Mouse (Mus musculus) stomach, adult 2 months (tissue): ENCODE data around the gene Zfp839. TPM values are rescaled to one million over a fixed set of nuclear protein-coding genes. Genes with fewer than 3 reads are reported as not detected.

ENCODE experiments used
- polyA plus RNA-seq: library from polyadenylated mRNA; depleted of rRNA; stranded (reverse); fragments of >200 nt; gene quantifications from 2 replicates; pipeline ENCODE4 v1.2.3, GENCODE M21; 2012; rRNA removed

Gene Zfp839
- 1.7 and 2.2 TPM in 2 replicates for polyA plus RNA-seq

GRCm38 (mm10) chr12:110850010-110850928, at the start of gene Zfp839:
Zfp839 (plus strand) TSS chr12:110850253.

GRCm38 (mm10) chr12:110840348-110841198, 9.5 kb upstream of the Zfp839 start, which contains the start of gene Mok:
Mok (minus strand) TSS chr12:110840939.

GRCm38 (mm10) chr12:110889036-110890020, 39.3 kb downstream of the Zfp839 start, which contains the start of the genes Cinp and Tecpr2:
Cinp (minus strand) TSS chr12:110889145.
Tecpr2 (plus strand) TSS chr12:110889264.

Other genes with a start within 250 kb of the Zfp839 start
- 101 and 121 TPM in 2 replicates for gene Dync1h1, start 248.8 kb upstream of the Zfp839 start, polyA plus RNA-seq
- gene 1700001K19Rik, start 167.6 kb upstream of the Zfp839 start, polyA plus RNA-seq = not detected in 2 replicates
- 8.7 and 10.8 TPM in 2 replicates for gene Hsp90aa1, start 147.5 kb upstream of the Zfp839 start, polyA plus RNA-seq
- 8.9 and 15.3 TPM in 2 replicates for gene Wdr20, start 112.3 kb upstream of the Zfp839 start, polyA plus RNA-seq
- gene Mok, start 9.3 kb upstream of the Zfp839 start, polyA plus RNA-seq = 0.14 and 0.34 TPM in 2 replicates
- 19.9 and 28.4 TPM in 2 replicates for gene Cinp, start 38.9 kb downstream of the Zfp839 start, polyA plus RNA-seq
- gene Tecpr2, start 39.0 kb downstream of the Zfp839 start, polyA plus RNA-seq = 2.2 and 2.9 TPM in 2 replicates
- gene Ankrd9, start 128.8 kb downstream of the Zfp839 start, polyA plus RNA-seq = 62.6 and 124 TPM in 2 replicates
- gene Rcor1, start 189.1 kb downstream of the Zfp839 start, polyA plus RNA-seq = 3.1 and 4.7 TPM in 2 replicates